Mouse (Mus musculus): ENCODE measurements around the gene Sptan1. TPM values are rescaled to one million over a fixed set of nuclear protein-coding genes. Genes with fewer than 3 reads are reported as not detected.

Gene Sptan1
- total and polyA plus RNA-seq, 3 experiments, result 73.8 to 113 (median 88.0) TPM

DNA sequence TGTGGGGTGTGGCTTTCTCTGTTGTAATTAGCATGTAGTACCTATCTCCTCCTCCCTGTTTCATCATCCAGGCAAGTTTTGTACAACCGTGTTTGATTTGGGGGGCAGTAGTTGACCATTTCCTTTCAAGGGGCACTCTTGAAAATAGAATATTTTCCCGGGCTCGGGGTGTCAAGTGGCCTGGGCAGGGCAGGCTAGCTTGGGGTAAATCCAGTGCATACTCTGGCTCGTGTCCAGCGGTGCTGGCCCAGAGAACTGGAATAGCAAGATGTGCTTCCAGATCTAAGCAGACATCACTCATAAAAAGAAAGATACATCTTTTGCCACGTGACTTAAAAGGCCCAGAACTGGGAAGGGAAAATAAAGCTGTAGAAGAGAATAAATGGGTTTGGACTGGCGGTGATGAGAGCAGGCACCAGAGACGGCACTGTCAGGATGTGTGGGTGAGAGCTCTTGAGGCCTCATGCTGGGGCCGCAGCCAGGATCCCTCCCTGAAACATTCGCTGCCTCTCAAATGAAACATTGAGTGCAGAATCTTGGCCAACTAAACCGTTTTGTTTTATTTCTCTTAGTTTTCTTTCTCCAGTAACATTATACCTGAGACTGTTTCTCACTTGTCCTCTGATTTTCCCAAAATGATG, 49.1 kb downstream of the Sptan1 start:
- in situ Hi-C loops (cut with MboI; ENCODE audit: low pct_ligation_motif_present, low pct_unique_long_range_greater_than_20kb, low sequenced_read_pairs) (no loop called here), dilution Hi-C loops (cut with MboI; ENCODE audit: extremely low pct_ligation_motif_present, extremely low pct_unique_long_range_greater_than_20kb, low sequenced_read_pairs) (no loop called here)
- Histone ChIP-seq H3K4me2 (ENCODE audit: insufficient read depth, low read depth, poor library complexity, severe bottlenecking) (no peak overlapping the region), H3K9ac (ENCODE audit: insufficient read depth, low read depth) (no peak overlapping the region), H3K4me3 (replicated peaks in 1 of 3; ENCODE audit: low read depth in 2 of 3, low read length in 2 of 3, poor library complexity in 1 of 3) (no peak overlapping the region), H3K27ac (ENCODE audit: insufficient read depth, low read depth) (no peak overlapping the region), H3K36me3 (replicated peaks in 1 of 2; ENCODE audit: control insufficient read depth in 1 of 2, insufficient read depth in 1 of 2, low read length in 1 of 2) (peaks cover 79 to 95% of the 10 kb centered on the region in 2 experiments), H3K27me3 (replicated peaks) (no peaks in the 10 kb centered on the region), H3K4me1 (ENCODE audit: control insufficient read depth in 1 of 2, insufficient read depth in 2 of 2) (no peaks in the 10 kb centered on the region), H3K79me2 (replicated peaks; ENCODE audit: control insufficient read depth, extremely low read depth, insufficient read depth, poor library complexity, severe bottlenecking) (no peaks in the 10 kb centered on the region), H3K9me3 (replicated peaks; ENCODE audit: low read length) (no peaks in the 10 kb centered on the region)
- DNase-seq (ENCODE audit: extremely low read depth), result no peak
- TF ChIP-seq SIN3A (IDR thresholded peaks at IDR 0.05; ENCODE audit: low read length), result no peak
- TF ChIP-seq POLR2A (IDR thresholded peaks at IDR 0.05; ENCODE audit: low read depth, low read length), result no peak

DNA sequence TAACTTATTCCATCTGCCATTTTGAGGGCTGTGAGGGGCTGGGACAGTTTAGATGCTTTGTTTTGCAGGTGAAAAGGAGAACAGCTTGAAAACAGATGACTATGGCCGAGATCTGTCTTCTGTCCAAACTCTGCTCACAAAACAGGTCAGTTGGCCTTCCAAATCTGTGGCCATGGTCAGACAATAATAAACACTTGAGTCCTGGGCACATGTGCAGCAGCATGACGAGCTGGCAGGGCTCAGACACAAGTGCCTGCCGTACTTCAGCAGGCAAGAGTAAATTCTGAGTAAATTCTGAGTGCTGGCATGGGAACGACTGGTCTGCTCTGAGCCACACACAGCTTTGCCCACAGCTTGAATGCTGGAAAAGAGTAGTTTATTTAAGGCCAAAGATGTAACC, 60.1 kb downstream of the Sptan1 start:
- dilution Hi-C loops (cut with MboI; ENCODE audit: extremely low pct_ligation_motif_present, extremely low pct_unique_long_range_greater_than_20kb, low sequenced_read_pairs), result no loop called here
- H3K9me3 ChIP-seq (replicated peaks; ENCODE audit: low read length), result no peaks in the 10 kb centered on the region
- no peaks in the 10 kb centered on the region for H3K79me2 ChIP-seq (replicated peaks; ENCODE audit: control insufficient read depth, extremely low read depth, insufficient read depth, poor library complexity, severe bottlenecking)
- H3K9ac ChIP-seq (ENCODE audit: insufficient read depth, low read depth), result no peak overlapping the region
- H3K27ac ChIP-seq (ENCODE audit: insufficient read depth, low read depth), result no peak overlapping the region
- peaks cover 89 to 96% of the 10 kb centered on the region in 2 experiments for H3K36me3 ChIP-seq (replicated peaks in 1 of 2; ENCODE audit: control insufficient read depth in 1 of 2, insufficient read depth in 1 of 2, low read length in 1 of 2)
- no peaks in the 10 kb centered on the region for H3K27me3 ChIP-seq (replicated peaks)
- no peaks in the 10 kb centered on the region for H3K4me1 ChIP-seq (ENCODE audit: control insufficient read depth in 1 of 2, insufficient read depth in 2 of 2)
- TF ChIP-seq KAT2A (IDR thresholded peaks at IDR 0.05; ENCODE audit: insufficient replicate concordance, low read length) (no peak), ZNF384 (IDR thresholded peaks at IDR 0.05; ENCODE audit: low read depth, low read length) (no peak), MXI1 (IDR thresholded peaks at IDR 0.05; ENCODE audit: low read depth, low read length) (no peak), RCOR1 (conservative IDR thresholded peaks at IDR 0.05; ENCODE audit: low read depth, low read length) (no peak), CHD1 (IDR thresholded peaks at IDR 0.05; ENCODE audit: low read depth, low read length) (no peak), UBTF (IDR thresholded peaks at IDR 0.05; ENCODE audit: low read depth, low read length) (no peak), POLR2A (IDR thresholded peaks at IDR 0.05; ENCODE audit: low read depth, low read length) (no peak), ETS1 (conservative IDR thresholded peaks at IDR 0.05; ENCODE audit: low read depth, low read length) (no peak), ZKSCAN1 (IDR thresholded peaks at IDR 0.05; ENCODE audit: borderline replicate concordance, low read depth, low read length) (no peak), RAD21 (IDR thresholded peaks at IDR 0.05; ENCODE audit: low read depth, low read length) (no peak), NRF1 (IDR thresholded peaks at IDR 0.05; ENCODE audit: low read depth, low read length) (no peak), JUN (IDR thresholded peaks at IDR 0.05; ENCODE audit: insufficient read depth, low read depth, low read length) (no peak), IRF4 (IDR thresholded peaks at IDR 0.05; ENCODE audit: low read depth, low read length) (no peak), HCFC1 (IDR thresholded peaks at IDR 0.05; ENCODE audit: low read depth, low read length) (no peak), SIN3A (IDR thresholded peaks at IDR 0.05; ENCODE audit: low read length) (no peak), USF1 (IDR thresholded peaks at IDR 0.05; ENCODE audit: low read depth, low read length) (no peak), SMC3 (IDR thresholded peaks at IDR 0.05; ENCODE audit: low read depth, low read length) (no peak)
- no peak for DNase-seq (ENCODE audit: extremely low read depth)
- no peak overlapping the region for H3K4me2 ChIP-seq (ENCODE audit: insufficient read depth, low read depth, poor library complexity, severe bottlenecking)
- in situ Hi-C loops (cut with MboI; ENCODE audit: low pct_ligation_motif_present, low pct_unique_long_range_greater_than_20kb, low sequenced_read_pairs), result no loop called here
- H3K4me3 ChIP-seq (replicated peaks in 1 of 3; ENCODE audit: low read depth in 2 of 3, low read length in 2 of 3, poor library complexity in 1 of 3), result no peak overlapping the region
